Mouse (Mus musculus): Measurements from ENCODE around the gene Olfr807.

Olfr807 gene

GRCm38 (mm10) chr10:129757693-129758092 lies at the start of gene Olfr807:
Gene Olfr807, minus strand, starts transcription at chr10:129757793.
- no peak for DNase-seq

- no peak for DNase-seq
Measured at GRCm38 (mm10) chr10:129804296-129804695, 46.7 kb upstream of the Olfr807 start, which contains the start of gene Olfr811. Gene Olfr811, minus strand, starts transcription at chr10:129804396.

GRCm38 (mm10) chr10:129794817-129795216 lies 37.2 kb upstream of the Olfr807 start, which contains the start of gene Olfr810:
Gene Olfr810, minus strand, starts transcription at chr10:129794917.
- no peak for DNase-seq

GRCm38 (mm10) chr10:129778123-129778522 lies 20.5 kb upstream of the Olfr807 start:
- DNase-seq, result no peak

GRCm38 (mm10) chr10:129774338-129774737 lies 16.7 kb upstream of the Olfr807 start, which contains the start of gene Olfr809:
Gene Olfr809, plus strand, starts transcription at chr10:129774638.
- DNase-seq, result no peak

GRCm38 (mm10) chr10:129765182-129765581 lies 7.6 kb upstream of the Olfr807 start, which contains the start of gene Olfr808:
Gene Olfr808, plus strand, starts transcription at chr10:129765482.
- no peak for DNase-seq

GRCm38 (mm10) chr10:129741821-129742220 lies 15.8 kb downstream of the Olfr807 start, which contains the start of gene Olfr806:
Gene Olfr806, minus strand, starts transcription at chr10:129741921.
- DNase-seq, result no peak

- DNase-seq, result no peak
Measured at GRCm38 (mm10) chr10:129729275-129729674, 28.3 kb downstream of the Olfr807 start, which contains the start of gene Olfr805. Gene Olfr805, minus strand, starts transcription at chr10:129729375.
